Mouse (Mus musculus): ENCODE measurements at regions not wholly inside any gene's neighbourhood (a gene's known extent, or its start where the extent isn't known, plus 50 kb on each side); places are given as distances from the start of the nearest gene placed in this dataset.

- DNase-seq (ENCODE audit: low spot score) (peak; percentile 33), ATAC-seq (peak; percentile 52; the same call in 1 of the 2 replicates)
- no peak overlapping the region for H3K4me3 ChIP-seq (ENCODE audit: low read depth, low read length)
- H3K36me3 ChIP-seq (ENCODE audit: control insufficient read depth, insufficient read depth, low read length): no peaks in the 10 kb centered on the region
- no peaks in the 10 kb centered on the region for H3K9me3 ChIP-seq (replicated peaks; ENCODE audit: control insufficient read depth, low read length)
- no peaks in the 10 kb centered on the region for H3K27me3 ChIP-seq (replicated peaks; ENCODE audit: control insufficient read depth, insufficient read depth, low read length)
- H3K4me2 ChIP-seq (ENCODE audit: low read length): no peak overlapping the region
- WGBS: 45% methylated on average over 3 of the region's 3 CpGs
- H3K4me1 ChIP-seq (ENCODE audit: control insufficient read depth, insufficient read depth, low read length): no peaks in the 10 kb centered on the region
- no peak overlapping the region for H3K27ac ChIP-seq (ENCODE audit: low read depth, low read length)
- H3K9ac ChIP-seq (ENCODE audit: low read length): no peak overlapping the region
Measured at GRCm38 (mm10) chr8:60071610-60072009, 431.4 kb downstream of the Gm10283 start.

DNA sequence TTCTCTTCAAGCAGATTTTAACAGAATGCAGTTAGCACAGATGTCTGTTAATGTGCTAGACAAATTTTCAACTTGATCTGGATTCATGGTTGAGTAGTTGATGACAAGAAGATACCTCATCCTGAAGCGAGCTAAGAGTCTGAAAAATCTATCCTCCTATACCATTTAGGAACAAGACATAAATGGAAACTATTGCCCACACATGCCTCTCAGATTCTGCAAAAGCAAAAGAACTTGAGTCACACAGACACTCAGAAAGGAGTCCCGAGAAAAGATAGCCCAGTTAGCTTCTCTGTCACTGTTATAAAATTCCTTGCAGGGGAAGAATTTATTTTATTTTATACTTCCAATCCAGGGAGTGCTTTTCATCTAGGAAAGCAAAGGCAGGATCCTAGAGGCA, 447.9 kb downstream of the Gm10283 start:
- Histone ChIP-seq H3K27ac (ENCODE audit: low read depth, low read length) (no peak overlapping the region), H3K4me3 (ENCODE audit: low read depth, low read length) (no peak overlapping the region), H3K27me3 (replicated peaks; ENCODE audit: control insufficient read depth, insufficient read depth, low read length) (no peaks in the 10 kb centered on the region), H3K4me2 (ENCODE audit: low read length) (no peak overlapping the region), H3K36me3 (ENCODE audit: control insufficient read depth, insufficient read depth, low read length) (no peaks in the 10 kb centered on the region), H3K9me3 (replicated peaks; ENCODE audit: control insufficient read depth, low read length) (no peaks in the 10 kb centered on the region), H3K9ac (ENCODE audit: low read length) (no peak overlapping the region), H3K4me1 (ENCODE audit: control insufficient read depth, insufficient read depth, low read length) (no peaks in the 10 kb centered on the region)
- DNase-seq (ENCODE audit: low spot score) (no peak), ATAC-seq (no peak)
- WGBS: 83% methylated on average over 2 of the region's 2 CpGs

DNA sequence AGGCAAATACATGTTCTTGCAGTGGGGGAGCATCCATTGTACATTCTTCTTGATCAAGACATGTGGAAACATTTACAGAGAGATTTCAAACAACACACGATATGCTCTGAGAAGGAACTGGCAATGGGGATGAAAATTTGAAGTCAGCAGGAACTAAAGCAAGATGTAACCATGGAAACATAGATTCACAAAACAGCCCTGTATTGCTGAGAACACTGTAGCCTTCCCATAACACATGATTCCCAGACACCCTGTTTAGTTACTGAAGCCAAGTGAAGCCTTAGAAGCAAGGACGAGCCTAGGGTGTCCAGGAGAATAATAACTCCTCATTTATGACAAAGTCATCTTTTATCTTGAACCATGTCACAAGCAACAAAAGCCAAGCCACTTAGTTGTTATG, 474.3 kb downstream of the Gm10283 start:
- ATAC-seq (peak; percentile 42; the same call in 1 of the 2 replicates), DNase-seq (ENCODE audit: low spot score) (peak; percentile 22)
- 79% methylated on average over 2 of the region's 2 CpGs for WGBS

More for the DNA sequence above, 474.3 kb downstream of the Gm10283 start:
- no peaks in the 10 kb centered on the region for H3K27me3 ChIP-seq (replicated peaks; ENCODE audit: control insufficient read depth, insufficient read depth, low read length)
- no peak overlapping the region for H3K27ac ChIP-seq (ENCODE audit: low read depth, low read length)
- no peak overlapping the region for H3K4me3 ChIP-seq (ENCODE audit: low read depth, low read length)
- H3K9me3 ChIP-seq (replicated peaks; ENCODE audit: control insufficient read depth, low read length): no peaks in the 10 kb centered on the region
- no peak overlapping the region for H3K4me2 ChIP-seq (ENCODE audit: low read length)
- no peaks in the 10 kb centered on the region for H3K36me3 ChIP-seq (ENCODE audit: control insufficient read depth, insufficient read depth, low read length)
- H3K9ac ChIP-seq (ENCODE audit: low read length): no peak overlapping the region
- no peaks in the 10 kb centered on the region for H3K4me1 ChIP-seq (ENCODE audit: control insufficient read depth, insufficient read depth, low read length)

All from forebrain, embryonic 14.5 days (tissue).